Mouse (Mus musculus): ENCODE data around the gene Gtpbp2. TPM values are rescaled to one million over a fixed set of nuclear protein-coding genes. Genes with fewer than 3 reads are reported as not detected.
A peak's percentile ranks its signal among the peaks of the same experiment; 100 is the strongest.

The Gtpbp2 gene
- polyA plus RNA-seq, 1 experiment from 2014 or later, result 44.9 TPM

DNA sequence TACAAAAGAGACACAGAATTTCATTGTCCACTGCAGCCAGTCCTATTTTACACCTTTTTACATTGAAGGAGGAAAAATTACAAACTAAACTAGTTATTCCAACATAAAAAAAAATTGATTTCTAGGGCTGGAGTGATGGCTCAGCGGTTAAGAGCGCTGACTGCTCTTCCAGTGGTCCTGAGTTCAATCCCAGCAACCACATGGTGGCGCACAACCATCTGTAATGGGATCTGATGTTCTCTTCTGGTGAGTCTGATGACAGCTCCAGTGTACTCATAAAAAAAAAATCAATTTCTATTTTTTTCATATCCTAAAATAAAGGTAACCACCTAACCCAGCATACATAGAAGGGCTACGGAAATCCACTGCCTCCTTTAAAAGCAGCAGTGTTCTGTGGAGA lies 21.4 kb downstream of the Gtpbp2 start:
- Histone ChIP-seq H3K27me3 (no peaks in the 10 kb centered on the region), H3K4me2 (no peak overlapping the region), H3K4me1 (replicated peaks) (no peaks in the 10 kb centered on the region), H3K36me3 (peaks cover 95% of the 10 kb centered on the region), H3K4me3 (no peak overlapping the region), H3K9me3 (no peaks in the 10 kb centered on the region), H3K9ac (no peak overlapping the region), H3K27ac (no peak overlapping the region)
- no peak for ATAC-seq (ENCODE audit: low FRiP score)
- 87% methylated on average over 4 of the region's 4 CpGs for WGBS

DNA sequence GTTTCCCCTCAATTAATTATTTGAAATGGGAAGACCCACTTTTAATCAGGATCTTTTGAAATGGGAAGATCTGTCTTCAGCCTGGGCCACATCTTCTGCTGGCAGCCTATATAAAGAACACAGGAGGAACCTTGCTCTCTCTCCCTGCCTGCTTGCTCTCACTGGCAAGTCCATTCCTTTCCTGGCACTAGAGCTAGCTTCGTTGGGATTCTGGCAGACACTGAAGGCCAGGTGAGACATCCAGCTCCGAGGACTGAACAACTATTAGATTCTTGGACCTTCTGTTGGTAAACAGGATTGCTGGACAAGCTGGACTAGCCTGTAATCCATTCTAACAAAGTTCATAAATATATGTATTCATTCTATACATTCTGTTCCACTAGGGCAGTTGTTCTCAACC lies 28.0 kb downstream of the Gtpbp2 start:
- Histone ChIP-seq H3K36me3 (peaks cover 85% of the 10 kb centered on the region), H3K4me1 (replicated peaks) (no peaks in the 10 kb centered on the region), H3K9ac (no peak overlapping the region), H3K27ac (no peak overlapping the region), H3K4me3 (no peak overlapping the region), H3K4me2 (no peak overlapping the region), H3K9me3 (no peaks in the 10 kb centered on the region), H3K27me3 (no peaks in the 10 kb centered on the region)
- WGBS, result 98% methylated on average over 2 of the region's 2 CpGs
- ATAC-seq (ENCODE audit: low FRiP score), result no peak

GRCm38 (mm10) chr17:46201151-46201550 lies 40.3 kb downstream of the Gtpbp2 start:
- no peaks in the 10 kb centered on the region for H3K27me3 ChIP-seq
- peaks cover 41% of the 10 kb centered on the region for H3K4me1 ChIP-seq (replicated peaks)
- H3K4me3 ChIP-seq, result peak overlapping the region; percentile 96
- peak overlapping the region; percentile 35; the same call in 1 of the 2 replicates for H3K9ac ChIP-seq
- WGBS, result 69% methylated on average over 6 of the region's 6 CpGs
- H3K9me3 ChIP-seq, result no peaks in the 10 kb centered on the region
- no peak for ATAC-seq (ENCODE audit: low FRiP score)
- no peak overlapping the region for H3K27ac ChIP-seq
- peaks cover 45% of the 10 kb centered on the region for H3K36me3 ChIP-seq
- H3K4me2 ChIP-seq, result peak overlapping the region; percentile 86

- H3K9me3 ChIP-seq, result no peaks in the 10 kb centered on the region
- no peaks in the 10 kb centered on the region for H3K27me3 ChIP-seq
- peak within 1 kb of the TSS; percentile 82 for H3K9ac ChIP-seq
- peak within 1 kb of the TSS; percentile 86 for H3K4me2 ChIP-seq
- peak; percentile 96 for ATAC-seq (ENCODE audit: low FRiP score)
- WGBS, result under 1% methylated on average over 64 of the region's 66 CpGs
- H3K4me1 ChIP-seq (replicated peaks), result peaks cover 41% of the 10 kb centered on the region
- peaks cover 45% of the 10 kb centered on the region for H3K36me3 ChIP-seq
- H3K4me3 ChIP-seq, result peak within 1 kb of the TSS; percentile 96
- peak within 1 kb of the TSS; percentile 85 for H3K27ac ChIP-seq
These were observed 41.7 kb downstream of the Gtpbp2 start, which contains the start of the genes Polh and Xpo5 for GRCm38 (mm10) chr17:46202421-46203071. TSS of gene Polh (minus strand) at chr17:46202645. TSS of gene Xpo5 (plus strand) at chr17:46202782.

DNA sequence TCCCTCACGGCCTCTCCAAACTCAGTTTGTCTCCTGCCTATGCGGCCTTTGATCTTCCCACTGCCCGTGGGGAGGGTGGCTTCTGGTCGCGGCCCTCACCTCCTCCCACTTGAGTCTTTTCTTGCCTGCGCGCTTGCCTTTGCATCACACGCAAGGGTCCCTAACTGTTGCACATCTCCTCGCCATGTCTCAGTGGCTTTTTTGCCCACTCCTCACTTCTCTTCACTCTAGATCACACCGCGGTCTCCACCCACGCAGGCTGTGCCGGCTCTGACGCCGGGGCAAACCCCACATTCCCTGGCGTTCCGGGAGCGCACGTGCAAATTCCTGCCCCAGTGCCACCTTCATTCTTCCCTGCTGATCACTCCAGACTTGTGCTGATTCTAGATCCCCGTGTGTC lies 42.2 kb downstream of the Gtpbp2 start:
- 0% methylated on average over 20 of the region's 20 CpGs for WGBS
- Histone ChIP-seq H3K9ac (peak overlapping the region; percentile 82), H3K4me3 (peak overlapping the region; percentile 96), H3K27ac (peak overlapping the region; percentile 85), H3K36me3 (peaks cover 45% of the 10 kb centered on the region), H3K9me3 (no peaks in the 10 kb centered on the region), H3K27me3 (no peaks in the 10 kb centered on the region), H3K4me2 (peak overlapping the region; percentile 86), H3K4me1 (replicated peaks) (peaks cover 41% of the 10 kb centered on the region)
- ATAC-seq (ENCODE audit: low FRiP score), result no peak; the same call in 1 of the 2 replicates

GRCm38 (mm10) chr17:46206676-46207075 lies 45.8 kb downstream of the Gtpbp2 start:
- Histone ChIP-seq H3K27me3 (no peaks in the 10 kb centered on the region), H3K36me3 (peaks cover 69% of the 10 kb centered on the region), H3K4me3 (no peak overlapping the region), H3K9me3 (no peaks in the 10 kb centered on the region), H3K27ac (no peak overlapping the region), H3K9ac (no peak overlapping the region), H3K4me2 (no peak overlapping the region), H3K4me1 (replicated peaks) (peaks cover 22% of the 10 kb centered on the region)
- ATAC-seq (ENCODE audit: low FRiP score), result no peak

DNA sequence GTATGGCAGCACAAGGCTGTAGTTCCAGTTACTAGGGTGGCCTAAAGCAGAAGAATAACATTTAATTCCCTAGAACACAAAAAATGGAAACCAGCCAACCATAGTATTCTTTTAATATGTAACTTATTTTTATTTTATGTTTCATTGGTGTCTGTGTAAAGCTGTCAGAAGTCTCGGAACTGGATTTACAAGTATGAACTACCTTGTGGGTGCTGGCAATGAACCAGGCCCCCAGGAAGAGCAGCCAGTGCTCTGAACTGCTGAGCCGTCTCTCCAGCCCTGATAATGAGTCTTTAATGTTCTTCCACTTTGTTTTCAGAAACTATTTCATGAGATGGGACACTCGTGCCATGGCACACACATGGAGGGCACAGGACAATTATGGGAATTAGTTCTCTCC lies 49.7 kb downstream of the Gtpbp2 start:
- no peak for ATAC-seq (ENCODE audit: low FRiP score)
- WGBS, result 97% methylated on average over 3 of the region's 3 CpGs
- Histone ChIP-seq H3K9me3 (no peaks in the 10 kb centered on the region), H3K4me2 (no peak overlapping the region), H3K36me3 (peaks cover 95% of the 10 kb centered on the region), H3K4me3 (no peak overlapping the region), H3K9ac (no peak overlapping the region), H3K27me3 (no peaks in the 10 kb centered on the region), H3K4me1 (replicated peaks) (no peaks in the 10 kb centered on the region), H3K27ac (no peak overlapping the region)

Other genes with a start within 250 kb of the Gtpbp2 start
- 2.8 and 4.1 TPM in 2 replicates for gene Vegfa, start 128.7 kb upstream of the Gtpbp2 start, polyA plus RNA-seq (2015; fragmentation: Nextera tagmentation; extraction: Ambion mirVana)
- gene Mrps18a, start 50.0 kb upstream of the Gtpbp2 start, polyA plus RNA-seq (2015; fragmentation: Nextera tagmentation; extraction: Ambion mirVana), result 147 and 149 TPM in 2 replicates
- 31.6 and 33.8 TPM in 2 replicates for gene Rsph9, start 16.8 kb upstream of the Gtpbp2 start, polyA plus RNA-seq (2015; fragmentation: Nextera tagmentation; extraction: Ambion mirVana)
- 27.5 and 28.4 TPM in 2 replicates for gene Mad2l1bp, start 7.5 kb upstream of the Gtpbp2 start, polyA plus RNA-seq (2015; fragmentation: Nextera tagmentation; extraction: Ambion mirVana)
- 8.7 and 9.0 TPM in 2 replicates for gene Polh, start 41.6 kb downstream of the Gtpbp2 start, polyA plus RNA-seq (2015; fragmentation: Nextera tagmentation; extraction: Ambion mirVana)
- 38.2 and 38.9 TPM in 2 replicates for gene Xpo5, start 41.8 kb downstream of the Gtpbp2 start, polyA plus RNA-seq (2015; fragmentation: Nextera tagmentation; extraction: Ambion mirVana)
- gene Polr1c, start 87.0 kb downstream of the Gtpbp2 start, polyA plus RNA-seq (2015; fragmentation: Nextera tagmentation; extraction: Ambion mirVana), result 82.7 and 85.7 TPM in 2 replicates
- gene Yipf3, start 87.0 kb downstream of the Gtpbp2 start, polyA plus RNA-seq (2015; fragmentation: Nextera tagmentation; extraction: Ambion mirVana), result 87.5 and 90.8 TPM in 2 replicates
- gene Lrrc73, start 92.5 kb downstream of the Gtpbp2 start, polyA plus RNA-seq (2015; fragmentation: Nextera tagmentation; extraction: Ambion mirVana), result 7.3 and 9.5 TPM in 2 replicates
- 28.6 and 33.8 TPM in 2 replicates for gene Tjap1, start 122.0 kb downstream of the Gtpbp2 start, polyA plus RNA-seq (2015; fragmentation: Nextera tagmentation; extraction: Ambion mirVana)
- gene Dlk2, start 136.4 kb downstream of the Gtpbp2 start, polyA plus RNA-seq (2015; fragmentation: Nextera tagmentation; extraction: Ambion mirVana), result 9.5 and 11.1 TPM in 2 replicates
- gene Abcc10, start 167.3 kb downstream of the Gtpbp2 start, polyA plus RNA-seq (2015; fragmentation: Nextera tagmentation; extraction: Ambion mirVana), result 8.9 and 9.9 TPM in 2 replicates
- gene Zfp318, start 222.7 kb downstream of the Gtpbp2 start, polyA plus RNA-seq (2015; fragmentation: Nextera tagmentation; extraction: Ambion mirVana), result 18.0 and 19.1 TPM in 2 replicates

Data from hindbrain, embryonic 13.5 days (tissue).